Mouse (Mus musculus) c-Kit-positive CD71-positive TER-119-negative erythroid progenitor cells, embryonic 14.5 days (primary cell): ENCODE results near the gene Trpc3.
"Not testable (repeated sequence)": the region's sequence is repeated elsewhere in the genome, so short reads cannot be mapped to it uniquely, and the experiment has no call there.

Source experiments
- DNase-seq: peaks from one replicate; pipeline ENCODE4 v3.0.0-alpha.2; 2013; ENCODE audit warnings: low read depth

Trpc3 gene

DNA sequence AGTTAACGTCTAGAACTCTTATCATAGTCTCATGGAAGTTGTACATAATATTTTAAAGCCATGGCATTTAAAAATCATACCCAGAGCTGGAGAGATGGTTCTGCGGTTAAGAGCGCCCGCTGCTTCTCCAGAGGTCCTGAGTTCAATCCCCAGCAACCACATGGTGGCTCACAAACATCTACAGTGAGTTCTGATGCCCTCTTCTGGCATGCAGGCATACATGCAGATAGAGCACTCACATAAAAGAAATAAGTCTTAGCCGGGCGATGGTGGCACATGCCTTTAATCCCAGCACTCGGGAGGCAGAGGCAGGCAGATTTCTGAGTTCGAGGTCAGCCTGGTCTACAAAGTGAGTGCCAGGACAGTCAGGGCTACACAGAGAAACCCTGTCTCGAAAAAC, 90.2 kb downstream of the Trpc3 start:
- not testable (repeated sequence) for DNase-seq

DNA sequence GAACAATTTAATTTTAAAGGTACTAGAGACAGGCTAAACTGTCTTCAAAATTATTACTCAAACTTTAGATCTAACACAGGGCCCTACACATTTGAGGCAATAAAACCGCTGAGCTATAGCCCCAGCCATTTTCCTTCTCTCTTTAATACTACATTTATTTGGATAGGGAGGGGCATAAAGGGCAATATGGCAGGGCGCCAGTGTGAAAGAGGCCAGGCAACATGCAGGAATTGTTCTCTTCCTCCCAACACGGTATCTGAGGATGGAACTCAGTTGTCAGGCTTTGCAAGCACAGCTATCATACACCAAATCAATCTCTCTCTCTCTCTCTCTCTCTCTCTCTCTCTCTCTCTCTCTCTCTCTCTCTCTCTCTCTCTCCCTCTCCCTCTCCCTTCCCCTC, 91.2 kb downstream of the Trpc3 start:
- DNase-seq = no peak

- DNase-seq = peak; percentile 95
These were observed 118.1 kb downstream of the Trpc3 start, which contains the start of gene Ccna2 for GRCm38 (mm10) chr3:36571827-36572378. Ccna2 (minus strand) TSS chr3:36572150.

GRCm38 (mm10) chr3:36571361-36571826, 118.6 kb downstream of the Trpc3 start:
- no peak for DNase-seq
